Mouse (Mus musculus) neural tube, embryonic 14.5 days (tissue): ENCODE measurements around the gene Ltb. TPM values are rescaled to one million over a fixed set of nuclear protein-coding genes. Genes with fewer than 3 reads are reported as not detected.

ENCODE experiments used
- ATAC-seq: fragments of 200-750 bp; cut with Nextera tagmentation; 2 replicates; pipeline ENCODE4 v1.8.0; 2017; ENCODE audit warnings: low read depth, mild to moderate bottlenecking, moderate TSS enrichment, moderate library complexity
- H3K27ac ChIP-seq: fragments of 300-500 bp; sonication (generic); 2 replicates; pipeline ENCODE4 v1.5.1; 2014; ENCODE audit warnings: low read depth, mild to moderate bottlenecking, control low read depth, low read length, moderate library complexity, mixed read lengths
- H3K27me3 ChIP-seq: fragments of 300-500 bp; sonication (generic); 2 replicates; pipeline ENCODE4 v1.6.1; 2014; ENCODE audit warnings: low read length; ENCODE audit not compliant: control insufficient read depth, insufficient read depth
- H3K36me3 ChIP-seq: fragments of 300-500 bp; sonication (generic); 2 replicates; pipeline ENCODE4 v1.6.1; 2014; ENCODE audit warnings: low read length, mixed read lengths; ENCODE audit not compliant: control insufficient read depth, insufficient read depth
- H3K4me1 ChIP-seq: fragments of 300-500 bp; sonication (generic); 2 replicates; pipeline ENCODE4 v1.6.1; 2014; ENCODE audit warnings: low read length; ENCODE audit not compliant: control insufficient read depth, insufficient read depth
- H3K4me2 ChIP-seq: fragments of 300-500 bp; sonication (generic); 2 replicates; pipeline ENCODE4 v1.6.1; 2014; ENCODE audit warnings: mild to moderate bottlenecking, low read depth, low read length, control low read depth
- H3K4me3 ChIP-seq: fragments of 300-500 bp; sonication (generic); 2 replicates; pipeline ENCODE4 v1.5.1; 2014; ENCODE audit warnings: low read depth, low read length, control low read depth, mixed read lengths
- H3K9ac ChIP-seq: fragments of 300-500 bp; sonication (generic); replicated peaks from 2 replicates; pipeline ENCODE4 v1.6.1; 2014; ENCODE audit warnings: low read depth, mild to moderate bottlenecking, control low read depth, low read length, mixed read lengths
- H3K9me3 ChIP-seq: fragments of 300-500 bp; sonication (generic); 2 replicates; pipeline ENCODE4 v1.6.1; 2016; ENCODE audit warnings: low read length; ENCODE audit not compliant: control insufficient read depth
- WGBS: fragments of 180-500 bp; shearing (Covaris S2); extraction: QIAGEN DNeasy Blood & Tissue Kit; methylation state at CpG from one replicate; pipeline ENCODE4 v1.1.7; 2014; 5-methylcytosine and 5-hydroxymethylcytosine counted together
- polyA plus RNA-seq: library from polyadenylated mRNA; unstranded; fragments of >200 nt; fragmentation: Nextera tagmentation; extraction: Ambion mirVana; gene quantifications from 2 replicates; pipeline ENCODE4 v1.2.1, GENCODE M21; 2014

Ltb gene
- polyA plus RNA-seq, 1 experiment from 2014 or later = 0.62 TPM

DNA sequence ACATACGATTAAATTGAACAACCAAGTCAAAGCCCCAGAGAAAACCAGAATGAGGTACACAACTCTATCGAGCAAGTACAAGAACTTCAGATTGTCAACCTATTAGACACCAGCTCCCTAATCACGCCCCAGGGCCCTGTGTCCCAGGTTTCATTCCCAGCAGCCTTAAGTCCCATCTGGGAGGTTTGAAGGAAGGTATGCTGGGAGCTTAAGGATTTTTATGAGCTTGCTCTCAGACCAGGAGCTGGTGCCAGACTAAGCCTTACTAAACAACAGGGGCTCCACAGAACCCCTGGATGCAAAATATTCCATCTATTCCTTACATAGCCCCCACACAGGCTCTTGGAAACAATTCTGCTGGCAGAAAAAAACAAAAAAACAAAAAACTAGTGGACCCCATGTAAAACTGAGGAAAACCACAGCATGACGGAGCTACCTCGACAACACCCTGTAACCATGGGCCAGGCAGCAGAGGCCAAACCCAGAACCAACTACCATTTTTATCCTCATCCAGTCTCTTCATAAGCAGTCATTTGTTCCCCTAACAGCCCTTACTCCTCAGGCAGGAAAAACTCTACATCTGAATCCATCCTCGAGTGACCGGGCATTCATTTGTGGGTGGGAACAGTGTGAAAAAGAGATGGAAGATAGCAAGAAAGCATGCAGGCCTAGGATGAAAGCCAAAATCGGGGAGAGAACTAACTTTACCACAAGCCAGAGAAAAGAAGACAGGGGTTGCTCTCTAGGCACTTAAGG lies 30.7 kb upstream of the Ltb start:
- ATAC-seq = no peak
- H3K4me3 ChIP-seq = peak overlapping the region; percentile 89

DNA sequence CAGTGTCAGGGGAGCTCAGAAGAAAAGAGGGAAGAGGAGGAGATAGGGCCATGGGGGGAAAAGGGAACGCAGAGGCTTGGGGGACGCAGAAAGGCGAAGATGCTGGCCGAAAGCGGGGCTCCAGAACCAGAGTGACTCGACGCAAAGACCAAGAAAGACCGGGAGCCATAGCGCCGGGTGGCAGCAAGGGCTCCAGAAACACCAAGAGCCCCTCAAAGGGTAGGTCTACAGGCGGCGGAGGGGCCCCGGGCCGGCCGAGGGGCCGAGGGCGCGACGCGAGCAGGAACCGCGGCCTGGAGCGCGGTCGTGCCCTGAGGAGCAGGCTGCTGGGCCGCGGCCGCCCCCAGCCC lies 30.0 kb upstream of the Ltb start:
- Histone ChIP-seq H3K9ac (peak overlapping the region; percentile 98), H3K27me3 (no peaks in the 10 kb centered on the region), H3K4me1 (peaks cover 26% of the 10 kb centered on the region), H3K36me3 (peaks cover 28% of the 10 kb centered on the region), H3K9me3 (no peaks in the 10 kb centered on the region), H3K27ac (peak overlapping the region; percentile 92), H3K4me2 (peak overlapping the region; percentile 89), H3K4me3 (peak overlapping the region; percentile 89)
- 0% methylated on average over 26 of the region's 28 CpGs for WGBS
- ATAC-seq = no peak; the same call in 1 of the 2 replicates

More for the DNA sequence above, 30.7 kb upstream of the Ltb start:
- Histone ChIP-seq H3K9ac (peak overlapping the region; percentile 98), H3K9me3 (no peaks in the 10 kb centered on the region), H3K4me2 (peak overlapping the region; percentile 89), H3K36me3 (peaks cover 35% of the 10 kb centered on the region), H3K27ac (peak overlapping the region; percentile 92), H3K27me3 (no peaks in the 10 kb centered on the region), H3K4me1 (peaks cover 26% of the 10 kb centered on the region)
- WGBS = 12% methylated on average over 8 of the region's 8 CpGs

DNA sequence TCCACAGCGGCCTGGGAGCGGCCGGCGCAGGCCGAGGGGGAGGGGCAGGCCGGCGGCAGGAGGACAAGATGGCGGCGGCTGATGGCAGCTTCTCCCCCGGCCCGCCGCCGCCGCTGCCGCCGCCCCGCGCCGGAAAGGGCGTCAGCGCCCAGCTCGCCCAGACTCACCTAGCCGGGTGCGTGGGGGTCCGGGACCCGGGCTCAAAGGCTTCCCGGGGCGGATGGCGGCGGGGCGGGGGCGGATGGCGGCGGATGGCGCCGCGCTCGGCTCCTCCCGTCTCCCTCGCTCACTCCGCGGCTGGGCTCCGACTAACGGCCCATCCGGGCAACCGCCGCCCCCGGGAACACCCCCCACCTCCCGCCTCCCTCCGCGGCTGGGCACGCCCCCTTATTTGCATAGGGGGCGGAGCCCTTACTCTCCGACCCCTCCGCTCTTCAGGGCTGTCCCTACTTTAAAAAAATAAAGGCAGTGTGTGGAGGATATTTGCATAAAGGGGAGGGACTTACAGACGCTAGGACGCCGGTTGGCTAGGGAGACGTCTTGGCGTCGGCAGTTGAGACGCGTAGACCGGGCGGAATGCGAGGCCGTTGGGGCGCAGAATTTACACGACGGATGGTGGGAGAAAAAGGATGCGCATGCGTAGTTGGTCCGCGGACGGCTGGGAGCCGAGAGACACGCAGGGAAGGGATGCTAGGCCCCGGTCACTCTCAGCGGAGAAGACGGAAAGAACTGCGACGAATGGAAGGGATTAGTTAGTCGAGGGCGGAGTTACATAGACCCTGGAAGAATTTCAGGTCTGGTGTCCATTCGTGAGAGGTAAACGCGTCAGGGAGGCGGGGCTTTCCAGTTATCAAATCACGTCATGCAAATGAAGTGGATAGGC lies 29.4 kb upstream of the Ltb start, which contains the start of gene Prrc2a:
TSS of gene Prrc2a (minus strand) at position 330 of the 883 bp plus-strand sequence.
- H3K4me3 ChIP-seq = peak within 1 kb of the TSS; percentile 89
- H3K27me3 ChIP-seq = no peaks in the 10 kb centered on the region
- H3K9ac ChIP-seq = peak within 1 kb of the TSS; percentile 98
- H3K4me2 ChIP-seq = peak within 1 kb of the TSS; percentile 89
- WGBS = under 1% methylated on average over 82 of the region's 89 CpGs
- peaks cover 22% of the 10 kb centered on the region for H3K36me3 ChIP-seq
- peak within 1 kb of the TSS; percentile 92 for H3K27ac ChIP-seq
- peak; percentile 92 for ATAC-seq
- no peaks in the 10 kb centered on the region for H3K9me3 ChIP-seq
- peaks cover 26% of the 10 kb centered on the region for H3K4me1 ChIP-seq

DNA sequence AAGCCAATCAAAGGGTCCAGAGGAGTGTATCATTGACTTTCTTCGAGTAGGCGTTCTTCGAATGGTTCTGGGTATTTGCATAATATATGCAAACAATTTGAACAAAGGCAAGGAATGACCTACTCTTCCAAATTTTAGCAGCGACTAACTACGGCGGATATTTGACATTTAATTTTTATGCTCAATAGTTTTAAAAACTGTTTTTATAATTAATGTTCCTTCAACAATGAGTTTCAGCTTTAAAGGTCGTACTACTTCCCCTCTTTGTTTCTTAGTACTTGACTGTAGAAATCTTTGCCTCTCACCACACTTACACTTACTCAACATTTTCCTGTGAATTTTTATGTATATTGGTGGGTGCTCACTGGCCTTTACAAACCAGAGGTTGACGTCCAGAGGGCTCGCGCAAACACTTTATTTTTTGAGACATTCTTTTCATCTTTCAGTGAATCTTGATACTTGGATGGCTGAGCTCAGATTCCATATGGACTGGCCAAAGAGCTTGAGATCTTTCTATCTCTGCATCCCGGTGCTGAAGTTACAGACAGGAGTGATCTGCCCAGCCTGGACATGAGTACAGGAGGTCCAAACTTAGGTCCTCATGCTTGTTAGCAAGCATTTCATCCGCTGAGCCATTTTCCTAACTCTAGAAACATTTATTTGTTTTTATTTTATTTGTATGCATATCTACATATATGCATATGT lies 28.6 kb upstream of the Ltb start:
- Histone ChIP-seq H3K36me3 (peaks cover 14% of the 10 kb centered on the region; the same call in 1 of the 2 replicates), H3K4me3 (peak overlapping the region; percentile 89), H3K27me3 (no peaks in the 10 kb centered on the region), H3K4me2 (peak overlapping the region; percentile 71), H3K27ac (peak overlapping the region; percentile 88), H3K9ac (peak overlapping the region; percentile 54), H3K4me1 (peaks cover 26% of the 10 kb centered on the region), H3K9me3 (no peaks in the 10 kb centered on the region)
- 23% methylated on average over 12 of the region's 12 CpGs for WGBS
- peak; percentile 83 for ATAC-seq

DNA sequence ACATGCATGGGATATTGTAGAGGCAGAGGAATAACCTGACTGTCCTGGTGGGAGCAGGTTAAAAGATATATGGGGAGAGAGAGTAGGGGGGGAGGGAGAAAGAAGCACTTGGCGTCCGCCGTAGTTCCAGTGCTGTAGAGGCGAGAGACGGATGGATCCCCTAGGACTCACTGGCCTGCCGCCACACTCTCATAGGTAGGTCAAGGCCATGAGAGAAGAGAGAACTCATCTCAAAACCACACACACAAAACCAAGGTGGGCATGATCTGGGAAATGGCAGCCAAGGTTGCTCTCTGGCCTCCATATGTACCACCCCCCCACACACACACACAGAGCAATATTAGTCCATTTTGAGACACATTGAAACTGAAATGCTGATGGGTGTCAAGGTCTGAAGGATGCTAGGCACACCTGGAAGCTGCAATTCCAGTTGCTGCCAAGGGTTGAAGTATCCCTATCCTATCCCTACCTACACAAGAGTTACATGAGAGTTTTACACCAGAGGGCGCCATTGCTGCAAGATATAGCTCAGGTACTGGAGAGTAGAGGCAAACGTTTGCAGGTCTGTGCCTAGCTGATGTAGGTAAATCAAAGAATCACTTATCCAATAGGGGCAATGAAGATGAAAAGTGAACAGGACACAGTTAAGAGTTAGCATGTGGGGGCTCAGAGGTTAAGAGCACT lies 27.7 kb upstream of the Ltb start:
- peak overlapping the region; percentile 88 for H3K27ac ChIP-seq
- H3K4me3 ChIP-seq = peak overlapping the region; percentile 89; the same call in 1 of the 2 replicates
- peak; percentile 6; the same call in 1 of the 2 replicates for ATAC-seq
- H3K36me3 ChIP-seq = peaks cover 5% of the 10 kb centered on the region; the same call in 1 of the 2 replicates
- no peaks in the 10 kb centered on the region for H3K9me3 ChIP-seq
- no peaks in the 10 kb centered on the region for H3K27me3 ChIP-seq
- peak overlapping the region; percentile 54 for H3K9ac ChIP-seq
- 48% methylated on average over 8 of the region's 8 CpGs for WGBS
- peaks cover 26% of the 10 kb centered on the region for H3K4me1 ChIP-seq
- peak overlapping the region; percentile 71 for H3K4me2 ChIP-seq

DNA sequence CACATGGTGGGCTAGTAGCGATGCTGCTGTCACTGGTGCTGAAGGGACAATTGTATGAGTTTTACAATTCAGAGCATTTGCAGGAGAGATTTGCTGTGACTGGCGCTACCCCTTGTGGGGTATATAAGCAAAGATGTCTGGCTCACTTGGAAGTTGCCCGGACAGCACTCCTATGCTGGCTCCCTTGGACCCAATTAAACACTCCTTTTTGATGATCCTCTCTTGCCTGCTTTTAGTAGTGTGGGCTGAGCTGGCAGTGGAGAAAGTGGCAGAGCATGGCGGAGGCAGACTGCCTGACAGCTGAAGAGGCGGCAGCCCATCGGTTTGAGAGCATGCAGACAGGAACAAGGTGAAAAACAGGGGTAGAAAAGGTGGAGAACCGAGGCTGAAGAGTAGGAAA lies 26.4 kb upstream of the Ltb start:
- WGBS = 88% methylated on average over 7 of the region's 7 CpGs
- ATAC-seq = no peak
- Histone ChIP-seq H3K4me3 (no peak overlapping the region), H3K4me2 (no peak overlapping the region), H3K36me3 (no peaks in the 10 kb centered on the region), H3K9ac (no peak overlapping the region), H3K4me1 (peaks cover 14% of the 10 kb centered on the region), H3K27me3 (no peaks in the 10 kb centered on the region), H3K9me3 (no peaks in the 10 kb centered on the region), H3K27ac (no peak overlapping the region)

DNA sequence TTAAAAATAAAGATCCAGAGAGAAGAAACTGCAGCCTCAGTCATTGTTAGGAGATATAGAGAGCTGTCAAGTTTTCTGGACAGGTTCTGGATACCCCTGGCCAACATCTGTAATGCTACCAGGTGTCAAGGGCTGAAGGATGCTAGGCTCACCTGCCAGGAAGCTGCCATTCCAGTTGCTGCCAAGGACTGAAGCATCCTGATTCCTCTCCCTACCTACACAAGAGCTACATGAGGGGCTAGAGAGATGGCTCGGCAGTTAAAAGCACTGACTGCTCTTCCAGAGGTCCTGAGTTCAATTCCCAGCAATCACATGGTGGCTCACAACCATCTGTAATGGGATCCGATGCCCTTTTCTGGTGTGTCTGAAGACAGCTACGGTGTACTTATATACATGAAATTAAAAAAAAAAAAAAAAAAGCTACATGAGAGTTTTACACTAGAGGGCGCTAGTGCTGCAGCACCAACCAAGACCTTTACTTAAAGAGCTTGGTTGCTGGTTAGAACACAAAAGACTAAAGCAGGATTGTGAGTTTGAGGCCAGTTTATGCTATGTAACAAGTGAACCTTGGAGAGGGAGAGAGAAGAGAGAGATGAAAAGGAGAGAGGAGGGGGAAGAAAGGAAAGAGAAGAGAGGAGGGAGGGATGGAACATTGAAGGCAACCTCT lies 25.6 kb upstream of the Ltb start:
- H3K4me1 ChIP-seq = peaks cover 9% of the 10 kb centered on the region; the same call in 1 of the 2 replicates
- H3K27me3 ChIP-seq = no peaks in the 10 kb centered on the region
- ATAC-seq = no peak
- no peak overlapping the region for H3K9ac ChIP-seq
- H3K27ac ChIP-seq = no peak overlapping the region
- no peak overlapping the region for H3K4me3 ChIP-seq
- WGBS = 25% methylated on average over 4 of the region's 4 CpGs
- no peak overlapping the region for H3K4me2 ChIP-seq
- H3K9me3 ChIP-seq = no peaks in the 10 kb centered on the region
- no peaks in the 10 kb centered on the region for H3K36me3 ChIP-seq
